Mouse (Mus musculus) kidney, adult 18-20 months (tissue): Measurements from ENCODE around the gene Jak1.
"Not testable (repeated sequence)": the region's sequence is repeated elsewhere in the genome, so short reads cannot be mapped to it uniquely, and the experiment has no call there.

Experiments
- DNase-seq: peaks from one replicate; pipeline ENCODE4 v3.0.0; 2021

Jak1 gene

DNA sequence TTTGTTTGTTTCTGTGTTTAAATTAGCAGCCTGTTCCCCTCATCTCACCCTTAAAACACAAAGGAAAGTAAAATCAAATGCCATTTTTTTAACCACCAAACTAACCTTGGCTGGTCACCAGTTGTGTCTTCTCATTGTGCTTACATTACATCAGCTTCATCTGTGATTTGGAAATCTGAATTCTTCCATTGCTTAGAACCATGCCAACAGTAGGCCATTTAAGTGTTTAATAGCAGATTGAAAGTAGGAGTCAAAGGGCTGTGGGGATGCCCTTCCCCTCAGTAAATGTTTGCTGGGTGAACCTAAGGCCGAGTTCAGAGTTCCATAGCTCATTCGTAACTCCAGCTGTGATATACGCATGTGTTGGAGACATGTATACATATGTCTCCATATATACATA, 10.8 kb upstream of the Jak1 start:
- no peak for DNase-seq

DNA sequence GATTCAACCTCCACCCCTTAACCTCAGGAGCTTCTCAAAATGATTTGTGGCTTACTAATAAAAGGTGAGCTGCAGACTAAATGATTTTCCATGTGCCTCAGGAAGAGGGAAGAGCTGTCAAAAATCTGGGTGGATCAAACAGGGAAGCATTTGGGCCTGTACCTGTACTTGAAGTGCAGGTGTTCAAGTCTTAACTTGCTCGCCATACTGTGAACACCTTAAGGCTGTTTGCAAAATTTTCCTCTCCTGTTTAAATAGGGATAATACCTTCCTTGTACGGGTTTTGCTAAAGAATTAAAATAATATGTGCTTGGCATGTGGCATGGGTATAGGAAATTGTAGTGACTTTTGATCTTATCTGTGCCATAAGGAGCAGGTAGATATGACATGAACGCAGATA, 5.7 kb upstream of the Jak1 start:
- no peak for DNase-seq

DNA sequence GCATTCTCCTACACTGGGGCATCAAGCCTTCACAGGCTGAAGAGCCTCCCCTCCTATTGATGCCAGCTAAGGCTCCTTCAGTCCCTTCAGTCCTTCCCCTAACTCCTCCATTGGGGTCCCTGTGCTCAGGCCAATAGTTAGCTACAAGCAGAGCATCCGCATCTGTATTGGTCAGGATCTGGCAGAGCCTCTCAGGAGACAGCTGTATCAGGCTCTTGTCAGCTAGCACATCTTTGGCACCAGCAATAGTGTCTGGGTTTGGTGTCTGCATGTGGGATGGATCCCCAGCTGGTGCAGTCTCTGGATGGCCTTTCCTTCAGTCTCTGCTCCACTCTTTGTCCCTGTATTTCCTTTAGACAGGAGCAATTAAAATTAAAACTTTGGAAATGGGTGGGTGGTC, 3.4 kb upstream of the Jak1 start:
- DNase-seq: not testable (repeated sequence)

DNA sequence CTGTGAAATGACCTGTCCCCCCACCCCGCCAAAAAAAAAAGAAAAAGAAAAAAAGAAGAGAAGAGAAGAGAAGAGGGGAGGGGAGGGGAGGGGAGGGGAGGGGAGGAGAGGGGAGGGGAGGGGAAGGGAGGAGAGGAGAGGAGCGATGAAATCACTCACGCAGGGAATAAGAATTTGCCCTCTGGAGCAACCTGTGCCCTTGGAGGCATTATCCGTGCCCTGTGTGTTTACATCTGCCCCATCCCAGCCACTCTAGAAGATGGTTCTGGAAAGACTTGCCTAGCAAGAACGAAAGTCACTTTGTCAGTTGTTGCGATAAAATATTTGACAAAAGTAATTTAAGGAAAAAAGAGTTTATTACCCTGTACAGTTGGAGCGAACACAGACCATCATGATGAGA, 441 bp upstream of the Jak1 start:
- no peak for DNase-seq

DNA sequence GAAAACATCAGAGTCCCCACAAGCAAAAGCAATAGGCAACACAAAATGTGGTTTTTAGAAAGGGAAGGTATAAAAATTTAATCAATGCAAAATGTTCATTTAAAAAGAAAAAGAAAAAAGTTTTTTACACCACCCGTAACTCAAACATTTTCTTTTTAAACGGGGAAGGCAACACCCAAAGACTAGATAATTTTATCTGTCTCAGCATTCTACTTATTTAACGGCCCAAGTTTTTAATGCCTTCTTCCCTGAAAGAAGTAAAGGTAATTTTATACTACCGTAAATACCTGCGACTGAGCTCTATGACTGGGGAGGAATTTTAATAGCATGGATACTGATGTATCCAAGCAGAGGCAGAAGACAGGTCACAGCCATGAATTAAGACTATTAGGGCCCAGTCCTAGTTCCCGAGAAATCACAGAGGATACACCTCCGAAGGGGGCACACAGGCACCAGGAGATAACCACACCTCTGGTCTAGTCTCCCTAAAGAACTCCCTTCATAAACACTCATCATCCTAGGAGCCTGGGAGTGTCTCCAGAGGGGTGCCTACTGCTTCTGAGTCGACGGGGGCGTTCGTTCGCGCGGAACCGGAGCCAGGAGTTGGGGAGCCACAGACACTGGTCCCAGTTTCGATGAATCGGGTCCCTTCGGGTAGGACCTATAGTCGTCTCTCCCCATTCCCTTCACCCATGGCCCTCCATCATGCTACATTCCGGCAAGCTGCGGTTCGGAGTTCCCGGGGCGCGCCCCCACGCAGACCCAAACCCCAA, 928 bp downstream of the Jak1 start:
- DNase-seq: no peak

DNA sequence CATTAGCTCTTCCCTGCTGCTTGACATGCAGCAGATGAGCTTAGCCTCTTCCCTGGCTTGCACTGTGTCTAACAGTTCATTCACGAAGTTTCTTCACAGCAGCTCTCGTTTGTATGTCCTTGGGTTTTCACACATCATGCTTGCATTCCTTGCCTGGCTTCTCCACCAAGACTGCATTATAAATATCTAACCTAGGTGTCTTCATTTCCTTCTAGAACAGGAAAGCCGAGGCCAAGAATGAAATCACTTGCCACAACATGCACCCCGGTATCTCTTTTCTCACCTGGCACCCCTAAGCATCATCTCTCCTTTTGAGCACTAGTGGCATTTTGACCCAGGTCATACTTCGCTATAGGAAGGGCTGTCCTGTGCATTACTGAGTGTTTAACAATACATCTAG, 3.5 kb downstream of the Jak1 start:
- DNase-seq: no peak

DNA sequence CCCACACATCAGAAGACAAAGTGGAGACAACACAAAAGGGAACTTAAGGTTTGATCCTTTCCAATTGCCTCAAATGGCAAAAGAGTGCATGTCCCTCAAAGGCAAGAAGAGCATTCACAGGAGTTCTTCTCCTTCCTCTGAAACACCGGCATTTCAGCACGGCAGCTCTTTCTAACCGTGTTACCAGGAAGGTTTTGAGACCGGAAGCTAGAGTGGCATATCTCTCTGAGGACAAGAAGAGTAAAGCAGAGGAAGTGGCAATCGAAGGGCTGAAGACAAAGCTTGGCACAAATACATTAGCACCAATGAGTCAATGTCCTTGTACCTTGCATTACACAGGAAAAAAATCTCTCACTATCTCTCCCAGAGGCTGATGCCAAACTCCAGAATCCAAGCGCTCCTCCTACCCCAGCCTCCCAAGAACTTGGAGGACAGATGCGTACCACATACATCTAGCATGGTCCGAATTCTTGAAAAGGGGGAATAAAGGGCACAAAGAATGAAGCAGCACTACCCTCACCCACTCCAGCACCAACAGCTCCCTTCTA, 4.3 kb downstream of the Jak1 start:
- no peak for DNase-seq

DNA sequence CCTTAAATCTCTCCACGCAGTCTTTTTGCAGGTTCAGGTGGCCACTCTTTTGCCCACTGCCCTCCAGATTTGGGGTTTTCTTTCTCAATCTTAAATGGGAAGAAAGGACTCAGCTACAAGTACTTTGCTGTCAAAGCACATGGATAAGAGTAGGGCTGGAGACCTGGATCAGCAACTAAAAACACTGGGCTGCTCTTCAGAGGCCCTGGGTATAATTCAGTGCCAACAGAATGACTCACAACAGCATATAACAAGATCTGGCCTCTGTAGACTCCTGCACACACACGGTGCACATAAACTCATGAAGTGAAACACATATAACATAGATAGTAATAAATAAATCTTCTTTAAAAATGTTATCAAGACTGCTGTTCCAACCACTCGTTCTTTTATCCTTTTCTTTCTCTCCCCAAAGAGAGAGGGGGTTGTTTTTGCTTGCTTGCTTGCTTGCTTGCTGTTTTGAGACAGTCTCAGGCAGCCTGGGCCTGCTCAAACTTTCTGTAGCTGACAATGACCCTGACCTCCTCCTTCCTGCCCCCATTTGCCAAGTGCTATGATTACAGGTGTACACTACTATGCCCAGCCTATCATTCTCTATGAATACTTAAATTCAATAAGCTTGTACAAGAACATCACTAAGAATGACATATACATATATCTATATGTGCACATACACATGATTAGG, 8.4 kb downstream of the Jak1 start:
- DNase-seq: no peak

DNA sequence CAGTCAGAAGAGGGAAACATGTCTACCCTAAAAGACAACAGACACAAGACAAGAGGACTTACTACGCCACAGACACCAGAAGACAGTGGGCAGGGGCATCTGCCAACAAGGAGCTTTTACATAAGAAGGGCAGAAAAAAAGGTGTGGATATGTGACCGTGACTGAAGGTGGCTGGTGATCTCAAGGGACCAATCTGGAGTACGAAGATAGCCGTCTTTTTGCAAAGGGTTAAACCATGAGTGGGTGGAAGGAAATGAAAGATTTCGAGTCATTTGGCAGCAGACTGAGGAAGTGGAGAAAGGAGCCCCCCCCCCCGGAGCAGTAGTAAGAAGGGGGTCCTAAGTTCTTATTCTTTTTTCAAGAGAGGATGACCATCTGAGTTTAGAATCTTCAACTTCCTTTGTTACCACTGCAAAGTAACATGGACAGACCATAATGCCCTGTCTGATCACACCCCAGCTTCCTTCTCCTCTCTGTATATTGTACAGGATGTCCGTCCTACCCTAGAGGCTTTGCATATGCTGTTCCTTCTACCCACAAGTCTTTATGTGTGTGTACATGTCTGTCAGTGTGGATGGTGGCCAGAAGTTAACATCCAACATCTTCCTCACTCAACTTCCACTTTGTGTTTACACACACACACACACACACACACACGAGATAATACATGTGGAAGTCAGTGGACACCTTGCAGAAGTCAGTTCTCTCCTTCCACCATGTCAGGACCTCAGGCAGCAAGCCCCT, 10.3 kb downstream of the Jak1 start:
- DNase-seq: no peak

DNA sequence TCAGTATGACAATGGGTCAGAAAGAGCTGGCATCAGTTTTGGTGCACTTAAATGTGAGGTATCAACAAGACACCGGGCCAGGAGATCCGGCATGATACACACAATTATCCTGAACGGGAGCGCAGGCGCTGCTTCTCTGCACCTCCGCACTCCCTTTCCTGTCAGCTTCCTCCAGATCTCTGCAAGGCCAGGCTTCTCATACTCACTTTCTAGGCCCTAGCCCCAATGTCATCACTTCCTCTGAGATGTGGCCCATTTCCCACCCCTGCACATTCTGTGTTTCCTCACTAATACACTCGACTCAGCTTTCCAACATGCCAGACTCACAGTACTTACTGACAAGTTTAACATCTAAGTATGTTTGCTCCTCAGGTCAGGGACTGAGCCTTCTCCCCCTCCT, 11.1 kb downstream of the Jak1 start:
- DNase-seq: no peak

DNA sequence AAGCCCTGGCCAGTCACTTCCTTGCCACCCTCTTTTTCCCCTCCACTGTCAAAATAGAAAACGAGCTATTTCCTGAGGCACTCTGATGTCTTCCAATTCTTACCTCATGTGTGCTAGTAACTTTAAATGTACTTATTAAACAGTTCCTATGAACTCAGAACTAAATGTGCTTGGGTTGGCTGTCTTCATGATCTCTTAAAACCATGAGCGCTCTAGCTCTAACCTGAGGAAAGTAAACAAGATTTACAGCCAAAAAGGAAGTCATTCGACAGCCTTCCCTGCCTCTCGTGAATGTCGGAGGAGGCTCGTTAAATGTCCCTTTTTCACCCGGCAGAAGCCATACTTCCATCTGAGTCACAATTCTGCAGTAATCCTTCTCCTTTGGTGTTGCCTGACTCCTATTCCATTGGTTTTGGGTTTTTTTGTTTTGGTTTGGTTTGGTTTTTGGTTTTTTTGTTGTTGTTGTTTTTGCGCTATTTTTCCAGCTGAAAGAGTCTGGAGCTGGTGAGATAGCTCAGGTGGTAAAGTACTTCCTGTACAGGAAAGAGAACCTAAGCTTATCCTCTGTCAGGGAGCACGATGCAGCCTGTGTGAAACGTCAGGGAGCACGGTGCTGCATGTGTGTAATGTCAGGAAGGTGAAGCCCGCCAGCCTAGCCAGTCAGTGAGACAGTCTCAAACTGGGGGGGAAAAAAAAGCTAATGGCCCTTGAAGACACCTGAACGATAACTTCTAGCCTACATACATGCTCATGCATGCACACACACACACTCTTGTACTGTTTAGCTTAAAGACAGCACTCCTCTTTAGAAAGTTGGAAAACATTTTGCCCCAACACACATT, 12.1 kb downstream of the Jak1 start:
- no peak for DNase-seq

DNA sequence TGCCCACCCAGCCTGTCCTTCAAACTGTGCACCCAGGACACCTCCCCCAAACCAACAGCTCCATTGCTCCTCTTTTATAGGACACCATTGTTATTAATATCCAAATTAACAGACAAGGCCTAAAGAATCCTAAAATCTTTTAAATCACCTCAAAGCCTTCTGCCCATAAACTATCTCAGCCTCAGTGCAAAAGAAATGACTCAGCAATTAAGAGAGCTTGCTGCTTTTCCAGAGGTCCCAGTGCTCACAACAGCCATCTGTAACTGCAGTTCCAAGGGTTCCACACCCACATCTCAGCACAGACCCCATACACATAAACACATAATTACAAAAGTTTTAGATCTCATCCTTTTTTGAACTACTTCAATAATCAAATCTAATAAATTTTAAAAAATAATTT, 13.1 kb downstream of the Jak1 start:
- DNase-seq: no peak

DNA sequence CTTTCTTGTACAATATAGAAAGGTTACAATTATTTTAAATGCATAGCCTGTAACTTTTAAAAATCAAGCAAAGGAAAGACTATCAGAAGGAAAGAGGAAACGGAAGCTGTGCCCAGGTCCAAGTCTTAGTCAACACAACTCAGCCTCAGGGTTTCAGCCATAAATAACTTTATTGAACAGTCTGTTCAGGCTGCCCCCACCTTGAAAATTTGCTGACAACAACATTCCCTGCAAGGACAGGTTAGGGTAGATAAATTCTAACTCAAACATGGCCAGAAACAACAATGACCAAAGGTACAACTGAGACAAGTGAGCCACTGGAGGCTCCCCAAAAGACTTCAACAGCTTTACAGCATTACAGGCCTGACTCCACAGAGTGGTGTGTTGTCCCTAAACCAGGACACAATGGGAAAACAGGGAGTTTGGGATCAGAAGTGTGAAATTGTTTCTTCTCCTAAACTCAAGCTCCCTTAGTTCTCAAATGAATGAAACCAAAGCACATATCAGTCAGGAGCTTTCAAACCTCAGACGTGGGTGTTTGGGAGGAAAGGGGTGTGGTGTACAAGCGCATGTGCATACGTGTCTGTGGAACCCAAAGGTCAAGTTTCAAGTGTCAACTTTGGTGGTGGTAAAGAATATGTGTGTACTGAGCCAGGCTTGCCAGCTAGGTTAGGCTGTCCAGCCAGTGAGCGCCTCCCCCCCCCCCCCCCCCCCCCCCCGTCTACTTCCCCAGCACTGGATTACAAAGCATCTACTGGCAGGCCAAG, 14.9 kb downstream of the Jak1 start:
- no peak for DNase-seq

DNA sequence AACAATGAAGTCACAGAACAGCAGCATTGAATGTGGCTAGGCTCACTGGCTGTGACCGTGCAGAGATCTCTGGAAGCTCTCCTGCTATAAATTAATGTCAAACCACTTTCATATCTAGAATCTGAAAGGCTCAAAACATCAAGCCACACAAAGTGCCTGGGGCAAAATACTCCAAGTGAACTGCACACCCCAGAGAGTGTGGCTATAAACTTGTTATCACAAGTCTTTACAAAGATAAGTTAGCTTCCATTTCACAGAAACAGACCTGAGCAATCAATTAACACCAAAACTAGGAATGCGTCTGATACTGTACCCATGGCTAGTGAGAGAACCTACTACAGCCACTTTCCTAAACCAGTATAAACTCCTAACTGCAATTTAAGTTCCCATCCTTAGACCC, 17.7 kb downstream of the Jak1 start:
- DNase-seq: no peak

DNA sequence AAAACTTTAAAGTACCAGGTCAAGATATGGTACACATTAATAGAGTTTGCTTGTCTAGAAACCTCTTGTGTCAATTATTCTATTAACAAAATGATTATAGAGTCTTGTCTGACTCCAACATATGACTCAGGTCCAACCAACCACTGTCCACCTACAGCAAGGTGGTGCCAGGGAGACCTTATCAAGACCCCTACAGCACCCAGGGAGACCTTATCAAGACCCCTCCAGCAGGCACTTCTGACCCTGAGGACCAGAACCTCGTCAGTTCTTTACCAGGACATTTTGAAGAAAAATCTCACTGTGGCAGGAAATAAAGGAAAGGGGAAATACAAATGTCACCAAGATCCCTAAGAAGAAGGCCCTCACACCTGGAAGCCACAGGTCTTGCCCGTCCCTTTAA, 18.5 kb downstream of the Jak1 start:
- no peak for DNase-seq

DNA sequence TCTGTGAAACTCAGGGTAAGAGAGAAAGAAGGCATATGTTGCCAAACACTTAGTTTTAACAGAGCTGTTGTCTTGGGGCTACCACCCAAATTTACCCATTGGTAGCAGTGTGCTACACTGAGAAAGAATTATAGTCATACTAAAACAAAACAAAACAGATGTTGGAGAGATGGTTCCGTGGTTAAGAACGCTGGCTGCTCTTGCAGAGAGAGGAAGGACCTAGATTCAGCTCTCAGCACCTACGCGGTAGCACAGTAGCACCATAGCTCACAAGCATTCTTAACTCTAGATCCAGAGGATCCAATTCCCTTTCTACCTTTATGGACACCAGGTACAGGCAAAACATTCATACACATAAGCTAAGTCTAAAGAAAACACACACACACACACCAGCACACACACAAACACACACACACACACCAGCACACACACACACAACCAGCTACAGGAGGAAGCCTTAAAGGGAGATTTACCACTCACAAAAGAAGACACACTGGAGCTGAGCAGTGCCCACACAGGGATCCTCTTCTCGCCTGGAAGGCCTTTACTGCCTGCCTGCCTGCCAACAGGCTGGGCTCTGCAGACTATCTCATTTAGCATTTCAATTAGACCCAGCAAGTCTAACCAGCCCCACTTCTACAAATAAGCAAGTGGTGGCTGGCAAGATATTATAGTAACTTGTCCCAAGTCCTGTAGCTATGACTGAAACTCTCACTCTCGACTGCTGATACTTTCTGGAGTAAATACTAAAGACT, 20.6 kb downstream of the Jak1 start:
- DNase-seq: no peak

DNA sequence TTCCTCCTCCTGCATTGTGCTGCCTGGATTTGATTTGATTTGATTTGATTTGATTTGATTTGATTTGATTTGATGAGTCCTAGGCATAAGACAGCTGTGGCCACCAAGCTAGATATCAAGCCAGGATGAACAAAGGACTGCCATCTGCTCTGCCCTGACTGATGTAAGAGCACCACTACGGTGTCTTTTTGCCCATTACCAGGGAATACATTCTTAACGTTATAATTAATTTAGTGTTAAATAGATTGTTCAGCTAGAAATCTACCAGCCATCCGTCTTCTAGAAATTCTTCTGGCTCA, 24.3 kb downstream of the Jak1 start:
- no peak for DNase-seq

DNA sequence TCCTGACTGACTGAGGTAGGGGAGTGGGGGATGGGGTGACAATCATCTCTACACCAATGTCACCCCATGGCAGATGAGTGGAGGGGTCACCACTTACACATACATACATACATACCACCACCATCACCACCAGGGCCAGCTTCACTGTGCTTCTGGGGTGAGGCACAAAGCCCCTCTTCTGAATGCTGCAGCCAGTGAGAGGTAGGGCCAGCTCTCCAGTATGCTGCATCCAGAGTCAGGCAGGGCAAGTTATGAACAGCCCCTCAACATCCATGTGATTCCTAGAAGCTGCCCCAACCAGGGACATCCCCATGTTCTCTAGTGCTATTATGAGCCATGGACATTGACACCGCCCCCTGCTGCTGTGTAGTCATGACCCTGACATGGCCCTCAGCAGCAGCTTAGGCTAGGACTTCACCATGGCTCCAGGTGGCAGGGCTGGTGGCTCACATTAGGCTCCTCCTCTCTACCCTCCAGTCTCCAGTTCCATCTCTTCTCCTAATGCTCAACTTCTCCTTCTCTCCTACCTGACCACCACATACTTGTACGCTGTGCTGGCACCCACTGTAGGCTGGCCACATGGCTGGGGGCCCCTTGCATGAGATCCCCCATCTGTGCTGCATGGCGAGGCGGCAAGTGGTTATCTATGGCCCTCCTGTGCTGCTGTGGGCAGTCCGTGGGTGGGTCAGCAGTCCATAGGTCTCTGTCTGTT, 24.8 kb downstream of the Jak1 start:
- DNase-seq: no peak

DNA sequence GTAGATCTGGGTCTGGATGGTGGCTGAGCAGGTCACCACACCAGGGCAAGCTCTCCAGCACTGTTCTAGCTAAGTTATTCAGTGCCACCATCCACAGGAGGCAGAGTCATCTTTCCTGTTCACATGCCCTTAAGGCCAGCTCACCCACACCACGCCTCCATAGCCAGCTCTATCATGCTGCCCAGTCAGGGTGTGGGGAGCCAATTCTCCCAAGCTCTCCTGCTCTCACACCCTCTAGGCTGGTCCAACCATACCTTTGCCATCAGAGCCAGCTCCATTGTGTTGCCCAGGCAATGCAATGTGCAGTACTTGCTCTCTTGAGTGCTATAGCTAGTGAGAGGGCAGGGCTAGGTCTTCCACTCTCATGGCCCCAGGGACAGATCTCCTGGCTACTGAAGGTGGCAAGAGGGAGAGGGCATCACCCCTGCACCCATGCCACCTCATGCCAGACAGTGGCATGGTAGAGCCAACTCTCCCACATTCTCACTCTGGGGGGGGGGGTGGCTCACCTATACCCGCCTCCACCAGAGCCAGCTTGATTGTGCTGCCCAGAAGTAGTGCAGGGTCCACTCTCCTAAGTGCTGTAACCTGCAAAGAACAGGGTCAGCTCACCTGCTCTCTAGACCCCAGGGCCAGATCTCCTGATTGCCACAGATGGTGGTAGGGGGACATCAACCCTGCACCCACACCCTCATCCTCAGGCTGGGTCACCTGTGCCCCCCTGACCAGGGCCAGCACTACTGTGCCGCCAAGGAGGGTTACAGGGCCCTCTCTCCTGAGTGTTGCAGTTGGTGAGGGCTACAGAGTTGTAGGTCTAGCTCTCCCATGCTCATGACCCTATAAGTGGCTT, 25.5 kb downstream of the Jak1 start:
- DNase-seq: no peak

DNA sequence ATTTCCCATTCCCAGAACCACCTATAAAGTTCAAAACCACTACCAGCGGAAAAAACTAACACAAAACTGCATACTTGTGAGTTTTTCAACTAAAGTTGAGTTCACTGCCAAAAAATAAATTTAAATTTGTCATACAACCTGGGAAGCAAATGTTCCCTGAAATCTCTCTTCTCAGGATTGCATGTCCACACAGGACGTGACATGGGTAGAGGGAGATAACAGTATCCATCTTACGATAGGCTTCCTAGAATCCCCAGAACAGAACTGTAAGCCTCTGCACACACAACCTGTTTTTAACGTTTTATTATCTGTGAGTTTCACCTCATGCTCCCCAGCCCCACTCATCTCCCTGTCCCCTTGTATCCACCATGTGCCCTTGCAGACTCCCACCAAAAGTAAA, 26.5 kb downstream of the Jak1 start:
- no peak for DNase-seq
